Mouse (Mus musculus) forebrain, embryonic 10.5 days (tissue): ENCODE measurements around the gene Sh3bp5. TPM values are rescaled to one million over a fixed set of nuclear protein-coding genes. Genes with fewer than 3 reads are reported as not detected.

ENCODE experiments used
- DNase-seq: peaks from one replicate; pipeline ENCODE4 v3.0.0-alpha.2; 2017; ENCODE audit warnings: low spot score; ENCODE audit errors: extremely low spot score
- H3K27ac ChIP-seq: fragments of 300-500 bp; sonication (generic); 2 replicates; pipeline ENCODE4 v1.5.1; 2016; ENCODE audit warnings: mild to moderate bottlenecking
- H3K27me3 ChIP-seq: fragments of 300-500 bp; sonication (generic); 2 replicates; pipeline ENCODE4 v1.6.1; 2016; ENCODE audit warnings: mild to moderate bottlenecking; ENCODE audit not compliant: poor library complexity, severe bottlenecking
- H3K36me3 ChIP-seq: fragments of 300-500 bp; sonication (generic); replicated peaks from 2 replicates; pipeline ENCODE4 v1.6.1; 2016; ENCODE audit warnings: mild to moderate bottlenecking, moderate library complexity
- H3K4me1 ChIP-seq: fragments of 300-500 bp; sonication (generic); 2 replicates; pipeline ENCODE4 v1.6.1; 2016
- H3K4me3 ChIP-seq: fragments of 300-500 bp; sonication (generic); 2 replicates; pipeline ENCODE4 v1.5.1; 2016; ENCODE audit warnings: mild to moderate bottlenecking, moderate library complexity
- H3K9me3 ChIP-seq: fragments of 300-500 bp; sonication (generic); 2 replicates; pipeline ENCODE4 v1.6.1; 2016; ENCODE audit warnings: mild to moderate bottlenecking, moderate library complexity
- WGBS: fragments of 180-500 bp; shearing (Covaris S2); methylation state at CpG from one replicate; pipeline ENCODE4 v1.1.7; 2016; 5-methylcytosine and 5-hydroxymethylcytosine counted together
- polyA plus RNA-seq: library from polyadenylated mRNA; unstranded; fragments of >200 nt; fragmentation: Nextera tagmentation; extraction: Ambion mirVana; gene quantifications from 2 replicates; pipeline ENCODE4 v1.2.1, GENCODE M21; 2016

The Sh3bp5 gene
- polyA plus RNA-seq, 1 experiment from 2014 or later: 17.6 TPM

GRCm38 (mm10) chr14:31414235-31414966 lies 21.5 kb downstream of the Sh3bp5 start:
- no peak overlapping the region for H3K4me3 ChIP-seq
- H3K4me1 ChIP-seq: peaks cover 47% of the 10 kb centered on the region
- 81% methylated on average over 10 of the region's 10 CpGs for WGBS
- no peaks in the 10 kb centered on the region for H3K27me3 ChIP-seq
- no peak for DNase-seq
- peaks cover 8% of the 10 kb centered on the region for H3K36me3 ChIP-seq
- peak overlapping the region; percentile 68 for H3K27ac ChIP-seq
- H3K9me3 ChIP-seq: no peaks in the 10 kb centered on the region

GRCm38 (mm10) chr14:31413475-31414086 lies 22.3 kb downstream of the Sh3bp5 start:
- Histone ChIP-seq H3K4me1 (peaks cover 51% of the 10 kb centered on the region), H3K4me3 (no peak overlapping the region), H3K27ac (peak overlapping the region; percentile 68), H3K36me3 (peaks cover 8% of the 10 kb centered on the region), H3K27me3 (no peaks in the 10 kb centered on the region), H3K9me3 (no peaks in the 10 kb centered on the region)
- WGBS: 46% methylated on average over 6 of the region's 6 CpGs
- peak; percentile 26 for DNase-seq

GRCm38 (mm10) chr14:31412651-31413056 lies 23.2 kb downstream of the Sh3bp5 start:
- Histone ChIP-seq H3K9me3 (no peaks in the 10 kb centered on the region), H3K4me1 (peaks cover 57% of the 10 kb centered on the region), H3K4me3 (no peak overlapping the region), H3K27ac (peak overlapping the region; percentile 35; the same call in 1 of the 2 replicates), H3K27me3 (no peaks in the 10 kb centered on the region), H3K36me3 (peaks cover 8% of the 10 kb centered on the region)
- WGBS: 85% methylated on average over 10 of the region's 10 CpGs
- no peak for DNase-seq

- H3K4me1 ChIP-seq: peaks cover 67% of the 10 kb centered on the region
- no peaks in the 10 kb centered on the region for H3K9me3 ChIP-seq
- WGBS: 91% methylated on average over 4 of the region's 4 CpGs
- H3K27me3 ChIP-seq: no peaks in the 10 kb centered on the region
- DNase-seq: no peak
- no peak overlapping the region for H3K4me3 ChIP-seq
- peaks cover 12% of the 10 kb centered on the region for H3K36me3 ChIP-seq
- H3K27ac ChIP-seq: no peak overlapping the region
Measured at GRCm38 (mm10) chr14:31410737-31411136, 25.1 kb downstream of the Sh3bp5 start.

GRCm38 (mm10) chr14:31410123-31410724 lies 25.7 kb downstream of the Sh3bp5 start:
- 90% methylated on average over 9 of the region's 9 CpGs for WGBS
- H3K36me3 ChIP-seq: peaks cover 12% of the 10 kb centered on the region
- DNase-seq: no peak
- no peaks in the 10 kb centered on the region for H3K9me3 ChIP-seq
- H3K27ac ChIP-seq: no peak overlapping the region
- peaks cover 65% of the 10 kb centered on the region for H3K4me1 ChIP-seq
- no peak overlapping the region for H3K4me3 ChIP-seq
- H3K27me3 ChIP-seq: no peaks in the 10 kb centered on the region

- H3K36me3 ChIP-seq: peaks cover 12% of the 10 kb centered on the region
- H3K27me3 ChIP-seq: no peaks in the 10 kb centered on the region
- DNase-seq: no peak
- no peak overlapping the region for H3K4me3 ChIP-seq
- 65% methylated on average over 8 of the region's 8 CpGs for WGBS
- H3K27ac ChIP-seq: no peak overlapping the region
- H3K9me3 ChIP-seq: no peaks in the 10 kb centered on the region
- H3K4me1 ChIP-seq: peaks cover 56% of the 10 kb centered on the region
Measured at GRCm38 (mm10) chr14:31408666-31409065, 27.2 kb downstream of the Sh3bp5 start.

- Histone ChIP-seq H3K9me3 (no peaks in the 10 kb centered on the region), H3K4me1 (peaks cover 52% of the 10 kb centered on the region), H3K27me3 (no peaks in the 10 kb centered on the region), H3K36me3 (peaks cover 12% of the 10 kb centered on the region), H3K27ac (0 out of 2 replicates have a peak overlapping the region, but pooled peaks have one; percentile 17), H3K4me3 (no peak overlapping the region)
- no peak for DNase-seq
- WGBS: 68% methylated on average over 6 of the region's 6 CpGs
Measured at GRCm38 (mm10) chr14:31407911-31408604, 27.8 kb downstream of the Sh3bp5 start.

GRCm38 (mm10) chr14:31407208-31407607 lies 28.7 kb downstream of the Sh3bp5 start:
- H3K4me3 ChIP-seq: no peak overlapping the region
- H3K9me3 ChIP-seq: no peaks in the 10 kb centered on the region
- 89% methylated on average over 15 of the region's 15 CpGs for WGBS
- peaks cover 48% of the 10 kb centered on the region for H3K4me1 ChIP-seq
- DNase-seq: no peak
- H3K27me3 ChIP-seq: no peaks in the 10 kb centered on the region
- no peak overlapping the region for H3K27ac ChIP-seq
- peaks cover 12% of the 10 kb centered on the region for H3K36me3 ChIP-seq

- no peak for DNase-seq
- Histone ChIP-seq H3K9me3 (no peaks in the 10 kb centered on the region), H3K4me3 (no peak overlapping the region), H3K27ac (no peak overlapping the region), H3K27me3 (no peaks in the 10 kb centered on the region), H3K4me1 (peaks cover 45% of the 10 kb centered on the region), H3K36me3 (peaks cover 12% of the 10 kb centered on the region)
- 86% methylated on average over 12 of the region's 12 CpGs for WGBS
Measured at GRCm38 (mm10) chr14:31406154-31406810, 29.6 kb downstream of the Sh3bp5 start.

- Histone ChIP-seq H3K4me1 (peaks cover 43% of the 10 kb centered on the region), H3K9me3 (no peaks in the 10 kb centered on the region), H3K4me3 (no peak overlapping the region), H3K27me3 (no peaks in the 10 kb centered on the region), H3K27ac (no peak overlapping the region), H3K36me3 (peaks cover 10% of the 10 kb centered on the region)
- DNase-seq: no peak
- WGBS: 94% methylated on average over 6 of the region's 6 CpGs
Measured at GRCm38 (mm10) chr14:31405652-31406051, 30.2 kb downstream of the Sh3bp5 start.

GRCm38 (mm10) chr14:31404663-31405062 lies 31.2 kb downstream of the Sh3bp5 start:
- no peak overlapping the region for H3K27ac ChIP-seq
- 94% methylated on average over 4 of the region's 4 CpGs for WGBS
- H3K4me1 ChIP-seq: peaks cover 43% of the 10 kb centered on the region

GRCm38 (mm10) chr14:31403995-31404394 lies 31.9 kb downstream of the Sh3bp5 start:
- no peak for DNase-seq
- Histone ChIP-seq H3K36me3 (0 out of 2 replicates have a peak, but pooled peaks cover 4% of the 10 kb centered on the region), H3K4me1 (peaks cover 40% of the 10 kb centered on the region), H3K27ac (no peak overlapping the region), H3K4me3 (no peak overlapping the region), H3K9me3 (no peaks in the 10 kb centered on the region), H3K27me3 (no peaks in the 10 kb centered on the region)
- 81% methylated on average over 8 of the region's 8 CpGs for WGBS

More at GRCm38 (mm10) chr14:31404663-31405062, 31.2 kb downstream of the Sh3bp5 start:
- Histone ChIP-seq H3K4me3 (no peak overlapping the region), H3K27me3 (no peaks in the 10 kb centered on the region), H3K36me3 (0 out of 2 replicates have a peak, but pooled peaks cover 4% of the 10 kb centered on the region), H3K9me3 (no peaks in the 10 kb centered on the region)
- DNase-seq: no peak
